Mouse (Mus musculus) intestine, embryonic 16.5 days (tissue): Measurements from ENCODE around the gene Mapre1. TPM values are rescaled to one million over a fixed set of nuclear protein-coding genes. Genes with fewer than 3 reads are reported as not detected.

ENCODE experiments used
- ATAC-seq: fragments of 200-750 bp; cut with Nextera tagmentation; 2 replicates; pipeline ENCODE4 v1.8.0; 2017; ENCODE audit warnings: moderate TSS enrichment, moderate library complexity
- H3K27ac ChIP-seq: fragments of 300-500 bp; sonication (generic); 2 replicates; pipeline ENCODE4 v1.5.1; 2014; ENCODE audit warnings: mild to moderate bottlenecking, low read length
- H3K27me3 ChIP-seq: fragments of 300-500 bp; sonication (generic); replicated peaks from 2 replicates; pipeline ENCODE4 v1.6.1; 2014; ENCODE audit warnings: low read length, control low read depth, mixed read lengths; ENCODE audit not compliant: control insufficient read depth, insufficient read depth
- H3K36me3 ChIP-seq: fragments of 300-500 bp; sonication (generic); 2 replicates; pipeline ENCODE4 v1.6.1; 2014; ENCODE audit warnings: low read length, control low read depth; ENCODE audit not compliant: control insufficient read depth, insufficient read depth
- H3K4me1 ChIP-seq: fragments of 300-500 bp; sonication (generic); 2 replicates; pipeline ENCODE4 v1.6.1; 2014; ENCODE audit warnings: low read length, control low read depth, mixed read lengths; ENCODE audit not compliant: control insufficient read depth, insufficient read depth
- H3K4me2 ChIP-seq: fragments of 300-500 bp; sonication (generic); 2 replicates; pipeline ENCODE4 v1.6.1; 2014; ENCODE audit warnings: low read depth, low read length, control low read depth
- H3K4me3 ChIP-seq: fragments of 300-500 bp; sonication (generic); 2 replicates; pipeline ENCODE4 v1.5.1; 2014; ENCODE audit warnings: mild to moderate bottlenecking, low read length
- H3K9ac ChIP-seq: fragments of 300-500 bp; sonication (generic); 2 replicates; pipeline ENCODE4 v1.6.1; 2014; ENCODE audit warnings: low read depth, low read length
- H3K9me3 ChIP-seq: fragments of 300-500 bp; sonication (generic); 2 replicates; pipeline ENCODE4 v1.6.1; 2016; ENCODE audit warnings: low read length, control low read depth; ENCODE audit not compliant: control insufficient read depth
- WGBS: fragments of 180-500 bp; shearing (Covaris S2); extraction: QIAGEN DNeasy Blood & Tissue Kit; methylation state at CpG from one replicate; pipeline ENCODE4 v1.1.7; 2014; 5-methylcytosine and 5-hydroxymethylcytosine counted together
- polyA plus RNA-seq: library from polyadenylated mRNA; unstranded; fragments of >200 nt; fragmentation: Nextera tagmentation; extraction: Ambion mirVana; gene quantifications from 2 replicates; pipeline ENCODE4 v1.2.1, GENCODE M21; 2015

Gene Mapre1
- polyA plus RNA-seq, 1 experiment from 2014 or later, result 227 TPM

- no peak overlapping the region for H3K27ac ChIP-seq
- 85% methylated on average over 2 of the region's 2 CpGs for WGBS
- no peak for ATAC-seq
- H3K27me3 ChIP-seq, result no peaks in the 10 kb centered on the region
- no peaks in the 10 kb centered on the region for H3K9me3 ChIP-seq
- H3K9ac ChIP-seq, result no peak overlapping the region
- H3K4me3 ChIP-seq, result no peak overlapping the region
- H3K4me1 ChIP-seq, result no peaks in the 10 kb centered on the region
- 0 out of 2 replicates have a peak, but pooled peaks cover 7% of the 10 kb centered on the region for H3K36me3 ChIP-seq
- H3K4me2 ChIP-seq, result no peak overlapping the region
Measured at GRCm38 (mm10) chr2:153768881-153769280, 27.8 kb downstream of the Mapre1 start.

GRCm38 (mm10) chr2:153772950-153773349 lies 31.9 kb downstream of the Mapre1 start:
- Histone ChIP-seq H3K4me3 (no peak overlapping the region), H3K9me3 (no peaks in the 10 kb centered on the region), H3K36me3 (no peaks in the 10 kb centered on the region), H3K27me3 (no peaks in the 10 kb centered on the region), H3K4me1 (no peaks in the 10 kb centered on the region), H3K9ac (no peak overlapping the region), H3K27ac (no peak overlapping the region), H3K4me2 (no peak overlapping the region)
- ATAC-seq, result no peak
- 85% methylated on average over 4 of the region's 4 CpGs for WGBS

- 93% methylated on average over 4 of the region's 4 CpGs for WGBS
- Histone ChIP-seq H3K27me3 (no peaks in the 10 kb centered on the region), H3K4me3 (no peak overlapping the region), H3K4me1 (peaks cover 3% of the 10 kb centered on the region; the same call in 1 of the 2 replicates), H3K9me3 (no peaks in the 10 kb centered on the region), H3K27ac (no peak overlapping the region), H3K36me3 (no peaks in the 10 kb centered on the region), H3K4me2 (no peak overlapping the region), H3K9ac (no peak overlapping the region)
- ATAC-seq, result no peak
Measured at GRCm38 (mm10) chr2:153775472-153775871, 34.4 kb downstream of the Mapre1 start.

- no peaks in the 10 kb centered on the region for H3K9me3 ChIP-seq
- ATAC-seq, result peak; percentile 96
- no peaks in the 10 kb centered on the region for H3K27me3 ChIP-seq
- H3K4me3 ChIP-seq, result peak overlapping the region; percentile 32
- 12% methylated on average over 24 of the region's 24 CpGs for WGBS
- H3K4me1 ChIP-seq, result peaks cover 3% of the 10 kb centered on the region; the same call in 1 of the 2 replicates
- H3K36me3 ChIP-seq, result no peaks in the 10 kb centered on the region
- H3K27ac ChIP-seq, result no peak overlapping the region
- H3K4me2 ChIP-seq, result peak overlapping the region; percentile 62
- H3K9ac ChIP-seq, result peak overlapping the region; percentile 5
Measured at GRCm38 (mm10) chr2:153778638-153779362, 37.7 kb downstream of the Mapre1 start.

- no peak within 1 kb of the TSS for H3K27ac ChIP-seq
- peak within 1 kb of the TSS; percentile 62 for H3K4me2 ChIP-seq
- no peaks in the 10 kb centered on the region for H3K9me3 ChIP-seq
- ATAC-seq, result peak; percentile 62
- WGBS, result 33% methylated on average over 12 of the region's 12 CpGs
- H3K27me3 ChIP-seq, result no peaks in the 10 kb centered on the region
- H3K9ac ChIP-seq, result peak within 1 kb of the TSS; percentile 5
- H3K36me3 ChIP-seq, result no peaks in the 10 kb centered on the region
- H3K4me3 ChIP-seq, result peak within 1 kb of the TSS; percentile 32
- H3K4me1 ChIP-seq, result peaks cover 3% of the 10 kb centered on the region; the same call in 1 of the 2 replicates
Measured at GRCm38 (mm10) chr2:153779394-153779981, 38.4 kb downstream of the Mapre1 start, which contains the start of gene Efcab8. TSS of gene Efcab8 (plus strand) at chr2:153779931.

- no peak overlapping the region for H3K9ac ChIP-seq
- 89% methylated on average over 4 of the region's 4 CpGs for WGBS
- peaks cover 3% of the 10 kb centered on the region; the same call in 1 of the 2 replicates for H3K4me1 ChIP-seq
Measured at GRCm38 (mm10) chr2:153781181-153781580, 40.1 kb downstream of the Mapre1 start.

GRCm38 (mm10) chr2:153784668-153785067 lies 43.6 kb downstream of the Mapre1 start:
- H3K4me1 ChIP-seq, result no peaks in the 10 kb centered on the region; the same call in 1 of the 2 replicates
- 85% methylated on average over 2 of the region's 2 CpGs for WGBS
- H3K4me3 ChIP-seq, result no peak overlapping the region
- no peaks in the 10 kb centered on the region for H3K9me3 ChIP-seq
- H3K9ac ChIP-seq, result no peak overlapping the region
- H3K27ac ChIP-seq, result no peak overlapping the region
- no peak overlapping the region for H3K4me2 ChIP-seq
- H3K27me3 ChIP-seq, result no peaks in the 10 kb centered on the region
- no peaks in the 10 kb centered on the region for H3K36me3 ChIP-seq
- no peak for ATAC-seq

More at GRCm38 (mm10) chr2:153781181-153781580, 40.1 kb downstream of the Mapre1 start:
- no peak for ATAC-seq
- Histone ChIP-seq H3K27ac (no peak overlapping the region), H3K27me3 (no peaks in the 10 kb centered on the region), H3K36me3 (no peaks in the 10 kb centered on the region), H3K4me3 (no peak overlapping the region), H3K4me2 (no peak overlapping the region), H3K9me3 (no peaks in the 10 kb centered on the region)

- H3K27me3 ChIP-seq, result no peaks in the 10 kb centered on the region
- ATAC-seq, result no peak
Measured at GRCm38 (mm10) chr2:153793366-153793765, 52.3 kb downstream of the Mapre1 start.

GRCm38 (mm10) chr2:153795090-153795489 lies 54.0 kb downstream of the Mapre1 start:
- Histone ChIP-seq H3K27ac (no peak overlapping the region), H3K27me3 (no peaks in the 10 kb centered on the region), H3K36me3 (no peaks in the 10 kb centered on the region), H3K4me3 (no peak overlapping the region), H3K9me3 (no peaks in the 10 kb centered on the region), H3K4me1 (no peaks in the 10 kb centered on the region), H3K4me2 (no peak overlapping the region), H3K9ac (no peak overlapping the region)
- WGBS, result 59% methylated on average over 5 of the region's 5 CpGs
- ATAC-seq, result no peak

More at GRCm38 (mm10) chr2:153793366-153793765, 52.3 kb downstream of the Mapre1 start:
- Histone ChIP-seq H3K27ac (no peak overlapping the region), H3K36me3 (no peaks in the 10 kb centered on the region), H3K9me3 (no peaks in the 10 kb centered on the region), H3K4me1 (no peaks in the 10 kb centered on the region), H3K4me3 (no peak overlapping the region), H3K9ac (no peak overlapping the region), H3K4me2 (no peak overlapping the region)
